Mouse (Mus musculus): ENCODE data around the gene Tpd52l2. TPM values are rescaled to one million over a fixed set of nuclear protein-coding genes. Genes with fewer than 3 reads are reported as not detected.

The Tpd52l2 gene
- 156 TPM for polyA plus RNA-seq (2015; fragmentation: Illumina TruSeq; extraction: RNeasy Lipid Tissue Mini Kit (QIAGEN cat#74804); ENCODE audit: low read depth, low replicate concordance)

GRCm38 (mm10) chr2:181496831-181497547, at the start of gene Tpd52l2:
Tpd52l2 (plus strand) TSS chr2:181497142.

GRCm38 (mm10) chr2:181459153-181459672, 37.7 kb upstream of the Tpd52l2 start, which contains the start of gene Zbtb46:
Zbtb46 (minus strand) TSS chr2:181459426.

DNA sequence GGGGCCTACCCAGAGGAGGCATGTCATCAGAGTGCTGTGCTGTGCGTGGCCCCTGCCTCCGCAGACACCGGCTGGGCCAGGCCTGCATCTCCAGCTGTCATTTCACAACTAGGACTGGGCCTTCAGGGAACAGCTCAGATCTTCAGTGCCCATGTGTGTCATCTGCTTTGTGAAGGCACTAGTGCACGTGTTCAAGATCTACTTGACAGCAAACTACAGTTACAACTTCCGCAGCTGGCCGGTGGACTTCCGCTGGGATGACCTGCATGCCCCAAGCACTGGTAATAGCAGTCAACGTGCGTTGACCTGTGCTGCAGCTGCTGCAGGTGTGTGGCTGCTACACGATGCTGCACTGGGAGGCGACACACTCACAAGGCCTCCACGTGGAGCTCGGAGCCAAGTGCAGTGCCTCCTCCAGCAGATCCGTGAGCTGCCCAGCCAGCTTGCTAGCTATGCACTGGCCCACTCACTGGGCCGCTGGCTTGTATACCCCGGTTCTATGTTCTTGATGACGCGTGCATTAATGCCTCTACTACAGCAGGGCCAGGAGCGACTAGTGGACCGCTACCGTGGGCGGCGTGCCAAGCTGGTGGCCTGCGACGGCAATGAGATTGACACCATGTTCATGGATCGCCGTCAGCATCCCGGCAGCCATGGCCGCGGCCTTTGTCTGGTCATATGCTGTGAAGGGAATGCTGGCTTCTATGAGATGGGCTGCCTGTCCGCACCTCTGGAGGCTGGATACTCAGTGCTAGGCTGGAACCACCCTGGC, 3.6 kb upstream of the Tpd52l2 start, which contains the start of gene Abhd16b:
Abhd16b (plus strand) TSS at position 51 of the 772 bp plus-strand sequence.

GRCm38 (mm10) chr2:181520118-181520935, 23.4 kb downstream of the Tpd52l2 start, which contains the start of gene Dnajc5:
Dnajc5 (plus strand) TSS chr2:181520485.

Other genes with a start within 250 kb of the Tpd52l2 start
- gene Gmeb2, start 209.1 kb upstream of the Tpd52l2 start, polyA plus RNA-seq (2015; fragmentation: Illumina TruSeq; extraction: RNeasy Lipid Tissue Mini Kit (QIAGEN cat#74804); ENCODE audit: low read depth, low replicate concordance), result 19.4 TPM
- gene Stmn3, start 182.6 kb upstream of the Tpd52l2 start, polyA plus RNA-seq (2015; fragmentation: Illumina TruSeq; extraction: RNeasy Lipid Tissue Mini Kit (QIAGEN cat#74804); ENCODE audit: low read depth, low replicate concordance), result 1,118 TPM
- 26.0 TPM for gene Rtel1, start 177.4 kb upstream of the Tpd52l2 start, polyA plus RNA-seq (2015; fragmentation: Illumina TruSeq; extraction: RNeasy Lipid Tissue Mini Kit (QIAGEN cat#74804); ENCODE audit: low read depth, low replicate concordance)
- 52.2 TPM for gene Zgpat, start 132.2 kb upstream of the Tpd52l2 start, polyA plus RNA-seq (2015; fragmentation: Illumina TruSeq; extraction: RNeasy Lipid Tissue Mini Kit (QIAGEN cat#74804); ENCODE audit: low read depth, low replicate concordance)
- gene Arfrp1, start 131.7 kb upstream of the Tpd52l2 start, polyA plus RNA-seq (2015; fragmentation: Illumina TruSeq; extraction: RNeasy Lipid Tissue Mini Kit (QIAGEN cat#74804); ENCODE audit: low read depth, low replicate concordance), result 65.1 TPM
- gene Lime1, start 117.1 kb upstream of the Tpd52l2 start, polyA plus RNA-seq (2015; fragmentation: Illumina TruSeq; extraction: RNeasy Lipid Tissue Mini Kit (QIAGEN cat#74804); ENCODE audit: low read depth, low replicate concordance), result 31.4 TPM
- 6.2 TPM for gene Zbtb46, start 37.7 kb upstream of the Tpd52l2 start, polyA plus RNA-seq (2015; fragmentation: Illumina TruSeq; extraction: RNeasy Lipid Tissue Mini Kit (QIAGEN cat#74804); ENCODE audit: low read depth, low replicate concordance)
- not detected for gene Abhd16b, start 3.9 kb upstream of the Tpd52l2 start, polyA plus RNA-seq (2015; fragmentation: Illumina TruSeq; extraction: RNeasy Lipid Tissue Mini Kit (QIAGEN cat#74804); ENCODE audit: low read depth, low replicate concordance)
- 172 TPM for gene Dnajc5, start 23.3 kb downstream of the Tpd52l2 start, polyA plus RNA-seq (2015; fragmentation: Illumina TruSeq; extraction: RNeasy Lipid Tissue Mini Kit (QIAGEN cat#74804); ENCODE audit: low read depth, low replicate concordance)
- gene Uckl1, start 87.8 kb downstream of the Tpd52l2 start, polyA plus RNA-seq (2015; fragmentation: Illumina TruSeq; extraction: RNeasy Lipid Tissue Mini Kit (QIAGEN cat#74804); ENCODE audit: low read depth, low replicate concordance), result 58.3 TPM
- 42.7 TPM for gene Prpf6, start 94.7 kb downstream of the Tpd52l2 start, polyA plus RNA-seq (2015; fragmentation: Illumina TruSeq; extraction: RNeasy Lipid Tissue Mini Kit (QIAGEN cat#74804); ENCODE audit: low read depth, low replicate concordance)
- gene Zfp512b, start 95.7 kb downstream of the Tpd52l2 start, polyA plus RNA-seq (2015; fragmentation: Illumina TruSeq; extraction: RNeasy Lipid Tissue Mini Kit (QIAGEN cat#74804); ENCODE audit: low read depth, low replicate concordance), result 45.3 TPM
- gene Samd10, start 102.1 kb downstream of the Tpd52l2 start, polyA plus RNA-seq (2015; fragmentation: Illumina TruSeq; extraction: RNeasy Lipid Tissue Mini Kit (QIAGEN cat#74804); ENCODE audit: low read depth, low replicate concordance), result 24.8 TPM
- gene Gm29797, start 159.9 kb downstream of the Tpd52l2 start, polyA plus RNA-seq (2015; fragmentation: Illumina TruSeq; extraction: RNeasy Lipid Tissue Mini Kit (QIAGEN cat#74804); ENCODE audit: low read depth, low replicate concordance), result not detected
- gene Sox18, start 174.5 kb downstream of the Tpd52l2 start, polyA plus RNA-seq (2015; fragmentation: Illumina TruSeq; extraction: RNeasy Lipid Tissue Mini Kit (QIAGEN cat#74804); ENCODE audit: low read depth, low replicate concordance), result 7.8 TPM
- gene Tcea2, start 183.2 kb downstream of the Tpd52l2 start, polyA plus RNA-seq (2015; fragmentation: Illumina TruSeq; extraction: RNeasy Lipid Tissue Mini Kit (QIAGEN cat#74804); ENCODE audit: low read depth, low replicate concordance), result 74.5 TPM
- 41.0 TPM for gene Rgs19, start 196.8 kb downstream of the Tpd52l2 start, polyA plus RNA-seq (2015; fragmentation: Illumina TruSeq; extraction: RNeasy Lipid Tissue Mini Kit (QIAGEN cat#74804); ENCODE audit: low read depth, low replicate concordance)
- not detected for gene Lkaaear1, start 201.3 kb downstream of the Tpd52l2 start, polyA plus RNA-seq (2015; fragmentation: Illumina TruSeq; extraction: RNeasy Lipid Tissue Mini Kit (QIAGEN cat#74804); ENCODE audit: low read depth, low replicate concordance)
- 44.8 TPM for gene Oprl1, start 217.9 kb downstream of the Tpd52l2 start, polyA plus RNA-seq (2015; fragmentation: Illumina TruSeq; extraction: RNeasy Lipid Tissue Mini Kit (QIAGEN cat#74804); ENCODE audit: low read depth, low replicate concordance)